ENCODE assay signal across 12 mouse cellular contexts in the genomic region with DNA sequence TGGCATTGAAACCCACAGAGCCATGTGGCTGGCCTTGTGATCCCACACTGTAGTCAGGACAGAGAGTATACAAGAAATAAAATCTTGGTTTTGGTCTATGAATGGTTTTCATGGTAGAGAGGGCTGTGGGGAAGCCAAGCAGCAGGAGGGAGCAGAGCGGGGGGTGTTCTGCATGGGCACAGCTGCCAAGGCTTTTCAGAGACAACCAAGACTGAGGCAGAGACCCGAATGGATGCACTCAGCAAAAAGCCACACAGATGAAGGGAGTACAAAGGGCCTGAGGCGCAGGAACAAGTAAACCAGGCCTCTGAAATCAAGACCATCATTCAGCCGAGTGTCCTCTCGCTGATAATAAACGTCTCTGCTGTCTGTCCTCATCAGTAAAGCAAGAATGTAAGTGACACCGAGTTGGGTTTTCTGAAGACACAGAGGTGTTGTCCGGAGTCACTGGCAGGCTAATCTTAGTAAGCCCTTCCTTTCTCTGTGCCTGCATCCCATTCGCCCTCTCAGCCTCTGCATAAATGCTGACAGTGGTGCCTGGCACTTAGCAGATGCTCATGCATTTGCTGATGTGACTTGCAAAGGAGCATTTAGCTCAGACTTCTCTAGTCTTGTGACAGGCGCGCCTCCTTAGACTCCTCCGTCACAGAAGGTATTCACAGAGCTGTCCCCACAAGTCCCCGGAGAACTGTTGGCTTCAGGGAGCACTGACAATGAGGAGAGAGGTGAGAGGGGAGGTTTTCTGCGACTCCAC.
DNase-seq lines count a peak whose midpoint lies in the region; ATAC-seq lines count a peak whose summit lies in the region.
"Had no signal": no experiment of that assay in that cellular context is flagged by ENCODE, and none has a peak within 500 bp of the region (broad histone marks: within the 10 kb centered on the region; RNA-seq: fewer than 3 reads in every experiment).

No protein-coding gene starts in this region.

- no peak overlapping the region for H3K4me3 ChIP-seq in heart, embryonic 10.5 days
- H3K4me3 ChIP-seq in midbrain, embryonic 15.5 days, result no peak overlapping the region
- no peak overlapping the region for H3K4me3 ChIP-seq in liver, embryonic 11.5 days (ENCODE audit: low read depth, low read length)

- peak overlapping the region; percentile 6; the same call in 1 of the 2 replicates for H3K27ac ChIP-seq in heart, embryonic 10.5 days
- no peak overlapping the region for H3K27ac ChIP-seq in midbrain, embryonic 15.5 days
- no peak overlapping the region for H3K27ac ChIP-seq in liver, embryonic 11.5 days (ENCODE audit: low read depth, low read length)

- H3K9me3 ChIP-seq in heart, embryonic 10.5 days, result no peaks in the 10 kb centered on the region
- H3K9me3 ChIP-seq in midbrain, embryonic 15.5 days, result no peaks in the 10 kb centered on the region
- H3K9me3 ChIP-seq in liver, embryonic 11.5 days (ENCODE audit: control insufficient read depth, low read length), result no peaks in the 10 kb centered on the region

- ATAC-seq in midbrain, embryonic 15.5 days (replicated peaks), result 0 out of 2 replicates have a peak, but pooled peaks have one; percentile 17
- ATAC-seq in liver, embryonic 11.5 days (replicated peaks; ENCODE audit: low FRiP score), result no peak
- ATAC-seq: lung, postnatal 0 days had no signal

- H3K4me1 ChIP-seq in heart, embryonic 10.5 days, result peaks cover 10% of the 10 kb centered on the region
- 0 out of 2 replicates have a peak, but pooled peaks cover 10% of the 10 kb centered on the region for H3K4me1 ChIP-seq in midbrain, embryonic 15.5 days
- H3K4me1 ChIP-seq in liver, embryonic 11.5 days (replicated peaks; ENCODE audit: control insufficient read depth, insufficient read depth, low read length), result no peaks in the 10 kb centered on the region

- DNase-seq in heart, embryonic 10.5 days (ENCODE audit: low spot score), result no peak
- DNase-seq in heart, adult 9 months (ENCODE audit: low spot score in 2 of 2), result no peak
- DNase-seq in brain, adult 2 months (ENCODE audit: low read depth, low spot score), result peak; percentile 83
- peak; percentile 30 to 48 for DNase-seq in frontal cortex, postnatal 14 days (ENCODE audit: low spot score in 2 of 2)
- no peak for DNase-seq in liver, embryonic 11.5 days (ENCODE audit: low spot score)
- DNase-seq in adrenal gland, adult (ENCODE audit: inconsistent age in 2 of 2, low spot score in 1 of 2), result no peak
- no peak for DNase-seq in lung, postnatal 4 days
- DNase-seq: cerebellum, adult 9-10 months; spleen, adult 18-20 months had no signal

- no peaks in the 10 kb centered on the region; the same call in 1 of the 2 replicates for H3K27me3 ChIP-seq in heart, embryonic 10.5 days (ENCODE audit: insufficient read depth, poor library complexity, severe bottlenecking)
- H3K27me3 ChIP-seq in midbrain, embryonic 15.5 days (replicated peaks), result no peaks in the 10 kb centered on the region
- no peaks in the 10 kb centered on the region for H3K27me3 ChIP-seq in liver, embryonic 11.5 days (replicated peaks; ENCODE audit: control insufficient read depth, insufficient read depth, low read length)

- WGBS in heart, embryonic 10.5 days, result 40% methylated on average over 14 of the region's 14 CpGs
- WGBS in midbrain, embryonic 15.5 days, result 49% methylated on average over 14 of the region's 14 CpGs
- 57% methylated on average over 14 of the region's 14 CpGs for WGBS in liver, embryonic 11.5 days

- no peaks in the 10 kb centered on the region for H3K36me3 ChIP-seq in heart, embryonic 10.5 days
- H3K36me3 ChIP-seq in midbrain, embryonic 15.5 days (replicated peaks), result no peaks in the 10 kb centered on the region
- H3K36me3 ChIP-seq in liver, embryonic 11.5 days (ENCODE audit: control insufficient read depth, insufficient read depth, low read length), result no peaks in the 10 kb centered on the region
- H3K36me3 ChIP-seq: G1E had no signal

- H3K9ac ChIP-seq in midbrain, embryonic 15.5 days, result no peak overlapping the region
- no peak overlapping the region for H3K9ac ChIP-seq in liver, embryonic 11.5 days (ENCODE audit: low read depth, low read length)

- H3K4me2 ChIP-seq in midbrain, embryonic 15.5 days, result no peak overlapping the region
- H3K4me2 ChIP-seq in liver, embryonic 11.5 days, result no peak overlapping the region

Comparison
In these comparisons a context has a peak if more than half of its experiments do, and no peak if none do; other contexts are left out.
1. DNase-seq: peak in brain, adult 2 months (single experiment) and frontal cortex, postnatal 14 days (2 of 2); none in heart, embryonic 10.5 days (single experiment), heart, adult 9 months (0 of 2), liver, embryonic 11.5 days (single experiment), adrenal gland, adult (0 of 2) and lung, postnatal 4 days (0 of 2).